Mouse (Mus musculus) embryo, embryonic 10 days (tissue): ENCODE data around the gene Prss22.
"Not testable (repeated sequence)": the region's sequence is repeated elsewhere in the genome, so short reads cannot be mapped to it uniquely, and the experiment has no call there.

Source experiments
- DNase-seq: peaks from one replicate; pipeline ENCODE4 v3.0.0-alpha.2; 2015; ENCODE audit warnings: low spot score

Gene Prss22

DNA sequence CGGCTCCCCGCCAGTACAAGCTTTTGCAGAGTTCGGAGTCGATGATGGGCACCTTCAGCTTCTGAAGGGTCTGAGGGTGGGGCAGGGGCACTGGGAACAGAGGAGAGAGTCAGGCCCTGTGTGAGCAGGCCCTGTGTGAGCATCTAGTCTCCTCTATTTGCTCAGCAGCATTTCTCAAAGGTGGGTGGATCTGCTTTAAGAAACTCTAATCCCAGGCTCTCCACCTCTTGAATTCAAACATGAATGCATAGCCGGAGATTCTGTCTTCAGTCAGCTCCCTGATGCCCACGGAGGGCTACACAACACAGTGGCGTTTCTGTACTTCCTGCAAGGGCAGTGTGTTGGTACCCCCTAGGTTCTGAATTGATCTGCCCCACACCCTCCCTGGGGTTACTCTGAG, 3.2 kb downstream of the Prss22 start:
- DNase-seq: no peak

DNA sequence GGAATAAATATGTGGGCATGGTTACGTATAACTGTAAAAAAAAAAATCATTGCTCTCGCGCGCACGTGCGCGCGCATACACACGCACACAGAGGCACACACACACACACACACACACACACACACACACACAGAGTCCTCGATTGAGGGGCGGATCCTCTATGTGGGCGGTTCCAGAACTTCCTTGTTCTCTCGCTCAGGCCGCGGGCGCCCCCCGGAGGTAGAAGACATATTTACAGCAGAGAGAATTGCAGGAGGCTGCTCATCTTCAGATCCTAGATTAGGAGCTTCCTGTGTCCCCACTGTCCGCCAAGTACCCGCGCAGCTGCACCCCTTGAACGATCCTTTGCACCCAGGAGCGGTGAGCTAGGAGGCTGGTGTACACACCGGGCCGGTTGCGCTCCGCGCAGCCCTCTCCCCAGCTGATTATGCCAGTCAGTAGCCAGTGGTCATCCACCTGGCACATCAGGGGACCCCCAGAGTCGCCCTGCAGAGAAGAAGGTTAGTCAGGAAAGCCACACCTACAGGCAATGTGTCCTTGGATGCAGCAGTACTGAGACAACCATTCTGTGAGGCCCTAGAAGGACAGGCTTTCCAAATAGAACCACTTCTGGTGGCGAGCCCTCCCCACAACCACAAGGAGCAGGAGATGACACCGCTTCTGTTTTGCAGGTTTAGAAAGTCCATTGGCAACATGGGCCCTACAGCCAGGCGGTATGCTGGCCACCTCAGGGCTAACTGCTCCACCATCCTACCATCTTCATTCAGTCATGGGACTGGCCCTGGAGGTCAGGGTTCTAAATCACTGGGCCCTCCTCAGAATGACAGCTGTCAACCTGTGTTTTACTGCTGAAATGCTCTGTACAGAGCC, 4.1 kb downstream of the Prss22 start:
- DNase-seq: peak; percentile 85

DNA sequence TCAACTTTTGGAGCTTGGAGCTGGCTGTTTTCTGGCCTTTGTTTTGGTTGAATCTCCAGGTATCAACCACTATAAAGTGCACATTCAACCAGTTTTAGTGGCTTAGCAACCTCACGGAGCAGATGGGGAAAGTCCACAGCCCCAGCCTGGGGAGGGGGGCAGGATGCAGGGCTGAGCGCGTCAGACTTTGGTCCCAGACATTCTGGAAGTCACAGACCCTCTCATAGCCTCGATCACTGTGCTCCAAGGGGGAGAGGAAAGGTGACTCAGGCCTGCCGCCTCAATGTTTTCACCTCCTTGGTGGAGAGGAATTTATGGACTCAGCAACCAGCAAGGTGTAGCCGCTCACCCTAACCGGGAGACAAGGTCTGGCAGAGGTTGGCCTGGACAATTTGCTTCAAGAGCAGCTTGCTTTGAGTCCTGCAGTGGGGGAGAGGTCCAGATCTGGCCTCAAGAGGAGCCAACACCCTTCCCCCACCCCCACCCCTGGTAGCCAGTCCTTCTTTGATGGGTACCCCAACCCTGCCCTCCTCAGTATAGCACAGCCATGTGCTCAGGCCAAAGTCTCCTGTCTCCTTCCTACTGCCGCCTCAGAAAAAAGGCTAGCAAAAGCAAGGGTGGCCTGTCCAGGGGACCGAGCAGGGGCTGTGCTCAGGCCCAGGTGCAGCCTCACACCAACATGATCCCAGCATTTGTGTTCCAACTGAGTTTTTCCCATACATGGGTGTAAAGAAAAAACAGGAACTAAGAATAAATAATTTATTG, 4.9 kb downstream of the Prss22 start:
- no peak for DNase-seq

DNA sequence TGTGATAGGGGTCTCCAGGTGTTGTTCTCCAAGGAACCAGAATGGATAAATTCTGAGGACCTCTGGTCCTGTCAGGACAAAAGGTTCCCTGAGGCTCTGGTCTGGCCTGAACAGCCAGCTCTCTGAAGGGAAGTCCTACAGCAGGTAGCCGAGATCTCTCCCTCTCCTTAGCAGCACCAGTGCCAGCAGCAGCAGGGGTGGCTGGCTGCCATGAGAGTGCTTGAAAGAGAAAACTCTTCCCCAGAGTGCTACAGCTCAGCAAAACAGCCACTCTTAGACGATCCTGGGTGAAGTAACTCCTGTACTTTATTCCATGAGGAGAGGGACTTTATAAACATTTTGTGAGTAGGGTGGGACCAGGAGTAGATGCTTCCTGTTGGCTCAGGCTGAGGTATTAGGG, 8.1 kb downstream of the Prss22 start:
- DNase-seq: no peak

DNA sequence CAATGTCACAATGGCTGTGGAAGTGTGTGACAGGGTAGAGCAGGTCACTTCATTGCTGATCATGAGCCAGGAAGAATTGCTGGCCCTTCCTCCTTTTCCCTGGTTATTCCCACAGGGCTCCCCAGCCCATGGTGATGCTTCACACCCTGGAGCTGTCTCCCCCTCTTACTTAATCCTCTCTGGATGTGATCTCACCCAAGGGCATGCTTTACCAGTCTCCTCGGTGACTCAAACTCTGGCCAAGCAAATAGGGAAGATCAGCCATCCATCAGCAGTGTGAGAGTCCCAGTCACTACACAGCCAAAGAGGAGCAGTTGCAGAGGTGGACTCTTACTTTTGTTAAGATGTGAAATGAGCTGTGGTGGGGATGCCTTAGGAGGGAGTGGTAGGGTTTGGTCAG, 12.9 kb downstream of the Prss22 start:
- DNase-seq: no peak

DNA sequence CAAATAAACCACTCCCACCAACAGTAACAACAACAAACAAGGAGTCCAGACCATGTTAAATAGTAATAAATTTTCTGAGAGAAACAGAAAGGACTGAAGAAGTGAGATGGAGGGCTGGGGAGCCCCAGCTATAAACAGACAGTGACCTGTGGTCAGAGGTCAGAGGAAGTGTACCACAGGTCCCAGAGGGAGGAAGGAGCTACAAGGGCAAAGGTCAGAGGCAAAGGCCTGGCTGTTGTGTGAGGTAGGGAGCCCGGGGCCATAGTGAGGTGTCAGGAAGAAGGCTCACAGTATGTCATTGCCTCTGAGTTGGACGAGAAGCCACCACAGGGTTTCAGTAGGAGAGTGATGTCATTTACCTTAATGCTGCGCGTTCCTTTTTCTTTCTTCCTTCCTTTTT, 15.0 kb downstream of the Prss22 start:
- DNase-seq: peak; percentile 31

DNA sequence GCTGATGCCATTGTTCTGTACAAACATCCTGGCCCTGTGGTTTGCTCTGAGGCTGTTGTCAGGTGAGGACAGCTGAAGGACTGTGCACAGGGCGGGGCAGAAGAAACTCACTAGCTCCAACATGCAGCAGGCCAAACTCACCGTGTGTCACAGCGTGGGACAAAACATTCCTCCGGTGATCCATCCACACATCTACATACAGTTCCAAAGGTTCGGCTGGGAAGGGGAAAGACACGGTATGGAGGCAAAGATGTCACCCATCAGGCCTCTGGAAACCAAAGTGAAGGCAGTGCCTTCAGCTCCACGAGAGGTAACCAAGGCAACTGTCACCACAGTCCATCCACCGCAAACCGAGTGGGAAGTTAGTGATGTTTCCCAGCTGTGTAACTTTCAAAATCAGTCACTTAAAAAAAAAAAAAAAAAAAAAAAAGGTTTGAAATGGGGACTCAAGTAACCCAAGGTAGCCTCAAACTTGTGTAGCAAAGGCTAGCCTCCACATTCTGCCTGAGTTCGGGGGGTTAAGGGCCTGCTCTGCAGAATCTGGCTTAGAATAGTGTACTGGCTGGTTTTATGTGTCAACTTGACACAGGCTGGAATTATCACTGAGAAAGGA, 17.5 kb downstream of the Prss22 start, which contains the start of gene Prss30:
TSS of gene Prss30 (minus strand) at position 270 of the 613 bp plus-strand sequence.
- DNase-seq: no peak

DNA sequence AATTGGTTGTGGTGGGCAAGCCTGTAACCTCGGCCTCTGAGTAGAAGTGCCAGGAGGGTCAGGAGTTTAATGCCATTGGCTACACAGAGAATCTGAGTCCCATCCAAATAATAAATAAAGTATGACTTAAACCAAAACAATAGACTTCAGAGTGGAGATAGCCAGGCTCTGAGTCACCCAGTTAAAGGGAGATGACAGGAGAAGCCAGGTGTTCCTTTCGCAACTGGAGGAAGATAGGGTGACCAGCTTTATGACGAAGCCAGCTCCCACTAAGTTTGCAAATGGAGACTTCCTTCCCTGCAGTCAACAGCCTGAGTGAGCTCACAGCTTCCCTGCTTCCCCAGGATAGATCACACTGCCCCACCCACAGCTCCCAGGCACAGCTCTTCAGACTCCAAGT, 18.4 kb downstream of the Prss22 start:
- no peak for DNase-seq

DNA sequence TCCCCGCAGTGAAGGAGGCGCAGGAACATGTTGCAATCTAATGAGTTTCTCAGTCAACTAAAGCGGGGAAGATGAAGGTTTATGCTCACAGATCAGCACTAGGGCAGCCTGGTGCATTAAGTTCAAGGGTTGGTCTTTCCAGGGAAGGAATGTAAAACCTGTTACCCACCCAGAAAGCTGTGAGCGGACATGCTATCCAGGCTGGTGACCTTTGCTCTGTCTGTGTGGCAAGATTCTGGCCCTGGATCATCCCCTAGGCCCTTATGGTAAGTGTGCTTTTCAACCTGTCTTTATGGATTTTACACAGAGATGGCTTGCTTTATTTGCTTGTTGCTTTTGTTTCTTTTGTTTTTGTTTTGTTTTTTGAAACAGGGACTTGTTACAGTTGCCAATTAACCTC, 21.2 kb downstream of the Prss22 start:
- DNase-seq: no peak

DNA sequence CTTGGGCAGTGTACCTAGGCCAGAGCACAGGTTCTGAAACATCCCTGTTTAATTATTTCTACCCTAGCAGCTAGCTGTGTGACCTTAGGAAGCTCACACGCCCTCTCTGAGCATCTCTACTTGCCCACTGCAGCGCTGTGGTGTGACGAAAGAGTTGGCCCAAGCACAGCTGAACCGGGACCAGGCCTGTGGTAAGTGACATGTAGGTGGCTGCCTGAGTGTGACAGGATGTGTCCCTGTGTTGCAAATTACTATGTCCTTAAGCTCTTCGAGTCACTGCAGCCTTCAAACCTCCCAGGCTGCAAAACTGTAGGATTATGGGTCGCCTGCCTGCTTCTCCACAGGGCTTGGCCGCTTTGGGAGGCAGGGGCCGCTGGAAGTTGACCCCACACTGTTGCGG, 26.6 kb downstream of the Prss22 start:
- DNase-seq: no peak

DNA sequence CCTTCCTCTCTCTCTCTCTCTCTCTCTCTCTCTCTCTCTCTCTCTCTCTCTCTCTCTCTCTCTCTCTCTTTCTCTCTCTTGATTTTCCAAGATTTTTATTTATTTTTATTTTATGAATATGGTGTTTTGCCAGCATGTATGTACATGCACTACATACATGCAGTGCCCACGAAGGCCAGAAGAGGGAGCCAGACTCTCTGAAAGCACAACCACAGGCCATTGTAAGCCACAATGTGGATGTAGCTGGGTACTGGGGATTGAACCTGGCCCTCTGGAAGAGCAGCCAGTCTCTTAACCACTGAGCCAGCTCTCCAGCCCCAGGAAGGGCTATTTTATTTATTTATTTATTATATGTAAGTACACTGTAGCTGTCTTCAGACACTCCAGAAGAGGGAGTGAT, 28.7 kb downstream of the Prss22 start:
- peak; percentile 79 for DNase-seq

DNA sequence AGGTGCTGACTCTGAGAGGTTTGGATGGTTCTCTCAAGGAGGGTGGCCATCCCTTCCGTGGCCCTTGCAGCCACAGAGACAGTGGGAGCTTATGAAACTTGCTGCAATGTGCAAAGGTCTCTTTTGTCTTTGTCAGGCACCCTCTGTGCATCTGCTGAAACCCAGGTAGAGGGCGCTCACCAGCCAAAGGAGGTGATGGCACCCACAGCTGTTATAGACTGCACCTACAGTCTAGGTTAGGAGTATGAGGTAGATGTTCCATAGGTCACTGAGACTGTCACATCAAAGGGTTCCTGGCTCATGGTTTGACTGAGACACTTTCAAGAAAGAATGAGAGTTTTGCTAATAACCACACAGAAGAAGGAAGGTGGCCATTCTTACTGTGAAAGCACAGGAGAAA, 29.1 kb downstream of the Prss22 start:
- no peak for DNase-seq

DNA sequence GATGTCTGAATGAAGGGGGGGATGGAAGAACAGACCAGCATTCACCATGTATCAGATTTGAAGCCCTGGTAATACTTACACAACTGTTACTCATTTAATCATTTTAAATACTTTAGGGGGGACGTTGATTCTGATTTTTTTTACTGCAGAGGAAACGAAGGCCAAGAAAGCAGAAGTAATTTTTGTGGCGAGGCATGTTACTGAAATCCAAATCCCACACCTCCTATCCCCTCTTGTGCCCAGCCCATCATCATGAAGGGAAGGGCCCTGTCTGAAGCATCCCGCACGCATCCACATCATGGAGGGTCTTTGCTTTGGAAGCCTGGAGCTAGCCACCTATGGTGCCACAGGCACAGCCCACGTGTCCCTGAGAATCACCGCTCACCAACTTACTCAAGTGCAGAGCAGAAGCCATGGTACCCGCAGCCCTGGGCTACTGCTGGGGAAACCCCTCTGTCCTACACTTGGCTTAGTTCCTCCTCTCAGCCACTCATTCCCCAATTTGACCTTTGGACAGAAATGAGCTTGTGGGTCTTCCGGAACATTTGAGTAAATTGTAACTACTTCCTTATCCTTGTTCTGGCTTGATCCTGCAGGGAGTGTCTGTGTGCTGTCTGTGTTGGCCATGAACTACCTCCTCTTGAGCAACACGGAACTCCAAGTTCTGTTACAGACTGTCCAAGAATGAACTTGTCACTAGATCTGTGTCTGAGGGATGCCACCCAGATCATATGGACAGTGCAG, 31.1 kb downstream of the Prss22 start:
- no peak for DNase-seq

DNA sequence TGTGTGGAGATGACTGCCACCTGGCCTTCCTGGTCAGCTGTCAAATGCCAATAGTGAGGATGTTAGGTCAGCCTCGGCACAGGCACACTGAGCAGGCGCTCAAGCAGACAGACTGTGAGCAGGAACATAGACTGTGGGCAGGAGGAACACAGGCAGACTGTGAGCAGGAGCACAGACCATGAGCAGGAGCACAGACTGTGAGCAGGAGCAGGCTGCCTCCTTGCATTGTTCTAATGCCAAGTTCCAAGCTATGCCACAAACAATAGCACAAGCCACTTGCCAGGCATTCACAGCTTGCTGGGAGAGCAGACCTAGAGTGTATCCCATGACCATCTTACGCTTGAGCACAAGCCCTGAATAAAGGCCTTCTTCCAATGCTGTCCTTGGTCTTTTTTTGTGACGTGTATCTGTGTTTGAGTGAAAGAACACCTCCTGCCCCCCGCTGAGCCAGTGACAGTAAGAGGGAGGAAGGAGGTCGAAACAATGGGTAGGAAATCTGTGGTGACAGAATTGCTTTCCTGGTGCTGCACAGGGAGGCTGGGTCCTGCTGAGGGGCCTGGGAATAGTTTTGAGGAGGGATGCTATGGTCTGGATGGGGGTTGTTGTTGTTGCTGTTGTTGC, 32.0 kb downstream of the Prss22 start:
- no peak for DNase-seq

DNA sequence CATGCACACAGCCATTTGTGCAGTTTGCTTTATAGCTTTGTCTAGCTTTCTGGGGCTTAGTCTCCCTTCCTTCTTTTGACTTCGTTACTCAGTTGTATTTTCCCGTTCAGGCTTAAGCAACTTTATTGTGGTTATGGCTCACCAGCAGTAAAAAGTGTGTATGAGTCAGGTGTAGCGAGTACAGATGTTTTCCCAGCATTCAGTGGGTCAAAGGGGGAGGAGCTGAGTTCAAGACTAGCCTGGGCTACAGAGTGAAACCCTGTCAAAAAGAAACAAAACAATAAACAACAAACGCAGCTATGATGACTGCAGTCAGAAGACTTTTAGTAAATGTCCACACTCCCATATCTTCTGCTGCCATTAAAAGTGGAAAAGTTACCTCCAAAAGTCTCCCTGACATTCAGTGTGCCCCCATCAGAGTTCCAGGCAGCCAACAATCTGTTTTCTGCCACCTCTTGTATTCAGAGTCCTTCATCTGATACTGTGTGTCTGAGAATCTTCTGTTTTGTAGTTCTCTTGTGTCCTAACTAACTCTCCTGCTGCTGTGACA, 36.3 kb downstream of the Prss22 start:
- DNase-seq: no peak

DNA sequence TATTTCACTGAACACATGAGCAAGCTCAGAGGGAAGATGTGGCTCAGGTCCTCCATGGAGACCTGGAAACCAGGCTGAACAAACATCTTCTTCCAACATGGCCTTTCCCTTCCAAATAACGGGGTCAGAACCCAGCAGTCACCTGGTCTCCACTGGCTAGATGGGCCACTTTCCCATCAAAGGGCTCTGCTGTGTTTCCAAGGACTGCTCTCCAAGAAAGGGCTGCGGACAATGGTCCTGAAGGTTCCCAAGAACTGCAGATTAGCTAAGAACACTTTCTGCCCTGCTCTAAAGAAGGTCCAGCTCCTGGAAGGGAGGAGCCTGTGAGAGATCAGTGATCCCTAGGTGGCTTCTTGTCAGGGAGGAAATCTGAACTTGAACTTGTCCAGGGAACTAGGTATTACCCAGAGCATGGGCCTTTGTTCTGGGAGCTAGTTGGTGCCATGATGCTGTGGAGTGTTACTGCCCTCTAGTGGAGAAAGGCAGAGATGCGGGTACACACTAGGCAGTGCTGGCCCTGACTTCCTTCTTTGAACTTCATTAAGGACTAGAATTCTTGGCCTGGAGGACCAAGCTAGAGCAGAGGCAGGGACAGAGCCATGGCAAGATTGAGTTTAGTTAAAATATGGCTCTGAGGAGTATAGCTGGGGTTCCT, 37.7 kb downstream of the Prss22 start:
- peak; percentile 93 for DNase-seq

DNA sequence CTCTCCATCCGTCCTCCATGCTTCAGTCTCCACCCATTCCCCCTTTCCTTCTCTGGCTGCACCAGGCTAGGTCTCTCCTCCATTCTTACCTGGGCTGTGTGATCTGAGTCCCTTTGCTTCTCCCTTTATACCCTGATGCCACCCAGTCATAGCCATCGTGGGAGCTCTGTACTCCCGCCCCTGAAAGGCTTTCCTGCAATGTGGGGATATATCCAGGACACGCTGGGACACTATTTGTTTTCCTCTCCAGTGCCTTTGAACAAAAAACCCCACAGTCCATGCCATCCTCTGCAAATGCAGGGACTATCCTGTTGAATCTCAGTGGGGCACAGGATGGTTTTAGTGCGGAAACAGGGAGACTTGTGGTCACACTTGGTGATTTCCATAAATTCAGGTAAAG, 42.7 kb downstream of the Prss22 start, which contains the start of gene Sbpl:
TSS of gene Sbpl (minus strand) at position 101 of the 400 bp plus-strand sequence.
- DNase-seq: no peak

DNA sequence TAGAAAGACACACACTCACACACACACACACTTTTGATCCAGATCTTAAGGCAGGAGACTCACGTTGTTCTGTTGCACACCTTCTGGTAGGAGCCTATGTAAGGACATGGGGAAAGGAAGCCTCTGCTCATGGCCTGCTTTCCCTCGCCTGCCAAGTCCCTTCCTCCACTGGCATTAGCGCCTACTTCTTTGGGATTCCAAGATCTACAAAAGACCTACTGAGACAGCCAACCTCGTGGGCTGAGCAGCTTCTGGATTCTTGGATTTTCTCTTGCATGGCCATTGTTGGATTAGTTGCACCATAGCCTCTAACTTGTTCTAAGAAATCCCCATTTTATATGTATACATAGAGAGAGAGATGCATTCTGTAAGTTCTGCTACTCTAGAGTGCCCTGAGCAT, 47.1 kb downstream of the Prss22 start:
- not testable (repeated sequence) for DNase-seq

DNA sequence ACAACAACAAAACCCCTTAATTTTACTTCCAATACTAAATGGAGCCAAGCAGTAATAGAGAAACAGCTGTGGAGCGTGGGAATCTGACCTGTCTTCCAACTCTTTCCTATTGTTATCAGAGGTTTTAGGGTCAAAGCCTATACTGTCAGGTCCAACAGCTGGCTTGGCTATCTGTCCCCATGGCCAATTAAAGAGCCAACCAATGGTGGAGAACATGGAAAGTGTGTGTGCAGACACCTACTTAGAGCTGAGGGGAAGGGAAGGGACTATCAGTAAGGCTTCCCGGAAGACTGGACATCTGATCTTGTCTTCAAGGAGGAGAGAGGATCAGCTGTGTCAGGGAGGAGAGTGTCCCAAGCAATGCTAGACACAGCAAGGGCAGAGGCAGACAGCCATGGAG, 48.8 kb downstream of the Prss22 start:
- DNase-seq: no peak

DNA sequence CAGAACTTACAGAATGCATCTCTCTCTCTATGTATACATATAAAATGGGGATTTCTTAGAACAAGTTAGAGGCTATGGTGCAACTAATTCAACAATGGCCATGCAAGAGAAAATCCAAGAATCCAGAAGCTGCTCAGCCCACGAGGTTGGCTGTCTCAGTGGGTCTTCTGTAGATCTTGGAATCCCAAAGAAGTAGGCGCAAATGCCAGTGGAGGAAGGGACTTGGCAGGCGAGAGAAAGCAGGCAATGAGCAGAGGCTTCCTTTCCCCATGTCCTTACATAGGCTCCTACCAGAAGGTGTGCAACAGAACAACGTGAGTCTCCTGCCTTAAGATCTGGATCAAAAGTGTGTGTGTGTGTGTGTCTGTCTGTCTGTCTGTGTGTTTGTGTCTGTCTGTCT, 50.4 kb downstream of the Prss22 start:
- DNase-seq: not testable (repeated sequence)
